Mouse (Mus musculus) central nervous system, embryonic 11.5 days (tissue): ENCODE data around the gene Sde2. TPM values are rescaled to one million over a fixed set of nuclear protein-coding genes. Genes with fewer than 3 reads are reported as not detected.

ENCODE experiments used
- polyA plus RNA-seq: library from polyadenylated mRNA; depleted of rRNA; stranded (reverse); fragments of >200 nt; gene quantifications from 2 replicates; pipeline ENCODE4 v1.2.3, GENCODE M21; 2012; rRNA removed

Sde2 gene
- polyA plus RNA-seq, result 26.9 and 36.6 TPM in 2 replicates

GRCm38 (mm10) chr1:180850316-180851270 lies at the start of gene Sde2:
Sde2 (plus strand) TSS chr1:180851127.

GRCm38 (mm10) chr1:180813885-180814740 lies 36.8 kb upstream of the Sde2 start, which contains the start of gene H3f3a:
H3f3a (minus strand) TSS chr1:180813943.

GRCm38 (mm10) chr1:180892808-180893207 lies 41.9 kb downstream of the Sde2 start, which contains the start of gene Lefty2:
Lefty2 (plus strand) TSS chr1:180893108.

GRCm38 (mm10) chr1:180904039-180904814 lies 53.3 kb downstream of the Sde2 start, which contains the start of gene Pycr2:
Pycr2 (plus strand) TSS chr1:180904293.

Other genes starting within 250 kb of the Sde2 start
- 12.8 and 16.5 TPM in 2 replicates for gene Lin9, start 210.0 kb upstream of the Sde2 start, polyA plus RNA-seq
- 0.05 and 0.10 TPM in 2 replicates for gene Mixl1, start 154.1 kb upstream of the Sde2 start, polyA plus RNA-seq
- gene Acbd3, start 125.1 kb upstream of the Sde2 start, polyA plus RNA-seq, result 31.8 and 43.4 TPM in 2 replicates
- 1,782 and 2,303 TPM in 2 replicates for gene H3f3a, start 37.2 kb upstream of the Sde2 start, polyA plus RNA-seq
- 0.09 TPM in 1 of 2 replicates, not detected in the other for gene Lefty2, start 42.0 kb downstream of the Sde2 start, polyA plus RNA-seq
- gene Pycr2, start 53.2 kb downstream of the Sde2 start, polyA plus RNA-seq, result 56.5 and 60.9 TPM in 2 replicates
- gene Lefty1, start 83.9 kb downstream of the Sde2 start, polyA plus RNA-seq, result 1.7 and 2.7 TPM in 2 replicates
- 4.0 and 10.2 TPM in 2 replicates for gene Tmem63a, start 91.2 kb downstream of the Sde2 start, polyA plus RNA-seq
- gene Ephx1, start 169.8 kb downstream of the Sde2 start, polyA plus RNA-seq, result 0.95 and 1.4 TPM in 2 replicates
- not detected in 2 replicates for gene 9130409I23Rik, start 200.1 kb downstream of the Sde2 start, polyA plus RNA-seq